Mouse (Mus musculus): ENCODE measurements around the gene Tent4a.

DNA sequence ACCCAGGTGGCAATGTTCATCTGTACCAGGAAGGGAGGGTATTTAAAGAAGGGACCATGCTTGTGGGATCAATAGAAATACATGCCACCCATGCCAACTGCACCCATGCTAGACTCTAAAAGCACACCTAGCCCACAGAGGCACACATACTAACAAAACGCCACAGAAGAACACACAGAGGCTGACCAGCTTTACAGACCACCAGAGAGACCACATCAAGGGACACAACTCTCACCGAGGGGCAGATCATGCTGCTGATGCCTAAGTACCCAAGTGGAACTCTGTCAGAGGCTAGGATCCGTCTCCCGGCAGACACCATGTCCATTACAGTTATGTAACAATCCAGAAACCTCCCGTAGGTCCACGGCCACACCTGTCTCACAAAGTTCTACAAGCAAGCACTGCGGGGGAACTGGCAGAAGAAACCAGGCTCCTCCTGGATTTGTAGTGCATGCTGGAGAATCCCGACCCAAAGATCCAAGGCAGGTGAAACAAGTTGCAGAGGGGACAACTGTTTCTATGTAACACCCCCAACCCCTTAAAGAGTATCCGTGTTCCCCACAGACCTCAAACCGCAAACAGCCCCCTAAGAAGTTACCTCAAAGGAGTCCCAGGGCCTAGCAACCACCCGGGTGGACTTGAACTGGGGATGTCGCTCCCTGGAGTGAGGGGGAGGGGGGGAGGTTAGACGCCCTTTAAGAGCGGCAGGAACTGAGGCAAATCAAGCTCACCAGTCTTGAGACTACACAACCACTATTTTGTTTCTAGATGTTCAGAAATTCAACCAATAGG, 2.1 kb downstream of the Tent4a start:
- TF ChIP-seq CTCF (conservative IDR thresholded peaks at IDR 0.05; ENCODE audit: insufficient read depth, insufficient read length, low read depth, low read length) (no peak), POLR2A (IDR thresholded peaks at IDR 0.05; ENCODE audit: low read depth, low read length) (no peak)

All from kidney, adult 2 months (tissue).